Mouse (Mus musculus): ENCODE data around the gene Gm42688. TPM values are rescaled to one million over a fixed set of nuclear protein-coding genes. Genes with fewer than 3 reads are reported as not detected.

The Gm42688 gene
- total RNA-seq, 2 experiments from 2014 or later = 1.4 to 2.3 TPM

DNA sequence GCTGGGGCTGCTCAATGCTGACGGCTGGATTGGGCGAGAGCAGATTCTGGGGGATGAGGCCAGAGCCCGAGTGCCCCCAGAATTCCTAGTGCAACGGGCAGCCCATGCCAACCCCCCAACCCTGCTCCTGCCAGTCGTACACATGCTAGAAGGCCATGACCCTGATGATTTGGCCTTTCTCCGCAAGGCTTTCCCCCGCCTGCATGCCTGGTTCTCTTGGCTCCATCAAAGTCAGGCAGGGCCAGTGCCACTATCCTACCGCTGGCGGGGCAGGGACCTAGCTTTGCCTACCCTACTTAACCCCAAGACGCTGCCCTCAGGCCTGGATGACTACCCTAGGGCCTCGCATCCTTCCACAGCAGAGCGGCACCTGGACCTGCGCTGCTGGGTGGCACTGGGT lies 16.2 kb downstream of the Gm42688 start:
- no peak for DNase-seq

DNA sequence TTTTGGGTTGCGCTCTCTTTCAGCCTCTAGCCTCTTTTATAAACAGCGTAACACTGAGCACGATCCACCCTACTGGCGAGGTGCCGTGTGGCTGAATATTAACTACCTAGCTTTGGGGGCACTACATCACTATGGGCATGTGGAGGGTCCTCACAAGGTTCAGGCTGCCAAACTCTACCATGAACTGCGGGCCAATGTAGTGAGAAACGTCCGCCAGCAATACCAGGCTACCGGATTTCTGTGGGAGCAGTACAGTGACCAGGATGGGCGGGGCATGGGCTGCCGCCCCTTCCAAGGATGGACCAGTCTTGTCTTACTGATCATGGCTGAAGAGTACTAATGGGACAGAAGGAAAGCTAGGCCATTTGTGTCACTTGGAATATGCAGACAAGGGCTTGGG lies 17.0 kb downstream of the Gm42688 start:
- no peak for DNase-seq

DNA sequence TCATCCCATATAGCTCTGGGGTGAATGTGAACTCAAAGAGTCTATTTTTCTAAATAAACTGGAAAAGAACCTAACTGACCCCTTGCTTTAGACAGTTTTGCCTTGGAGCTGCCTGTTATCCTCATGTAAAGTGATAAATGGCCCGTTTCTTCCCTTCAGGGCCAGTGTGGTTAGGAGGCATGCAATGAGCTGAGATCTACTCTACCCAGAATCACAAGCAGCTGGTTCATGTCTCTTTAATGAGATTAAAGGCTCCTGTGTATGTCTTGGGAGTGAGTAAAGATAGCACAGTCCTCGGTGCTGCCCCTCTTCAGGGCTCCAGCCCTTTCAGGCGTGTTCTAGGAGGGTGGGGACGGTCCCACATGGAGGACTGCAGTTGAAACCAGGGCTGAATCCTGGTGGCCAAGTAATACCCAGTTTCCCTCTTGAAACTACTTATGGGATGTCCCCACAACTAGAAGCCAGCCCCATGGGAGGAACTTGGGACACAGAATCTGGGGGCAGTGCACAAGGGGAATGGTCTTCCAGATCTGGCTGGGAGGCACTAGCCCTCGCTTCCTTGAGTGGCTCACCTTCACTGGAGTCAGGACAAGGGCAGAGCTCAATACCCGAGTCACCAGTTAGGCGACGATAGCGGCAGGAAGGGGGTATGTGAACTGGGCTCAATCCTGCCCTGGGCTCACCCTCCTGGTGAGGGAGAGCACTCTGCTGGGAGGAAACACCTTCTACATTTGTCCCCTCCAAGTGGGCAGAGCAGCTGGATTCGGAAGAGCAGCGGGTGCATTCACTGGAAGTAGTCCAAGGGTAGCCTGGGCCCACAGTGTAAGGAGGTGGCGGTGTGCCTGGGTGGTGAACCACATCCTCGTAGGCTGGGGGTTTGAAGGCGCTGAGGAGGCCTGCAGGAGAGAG lies 17.7 kb downstream of the Gm42688 start:
- no peak for DNase-seq

DNA sequence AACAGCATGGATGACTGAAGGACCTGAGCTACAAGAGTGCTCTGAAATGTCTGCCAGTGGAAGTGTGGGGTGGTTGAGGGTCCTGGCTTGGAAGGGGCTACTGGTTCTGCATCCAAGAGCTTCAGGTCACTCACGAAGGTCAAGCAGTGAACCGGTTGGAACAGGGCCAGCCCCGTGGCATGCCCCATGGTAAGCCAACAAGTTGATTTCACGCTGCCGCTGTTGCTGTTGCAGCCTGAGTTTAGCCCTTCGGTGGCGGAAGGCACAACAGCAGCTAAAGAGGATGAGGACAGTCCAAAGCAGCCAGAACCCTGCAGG lies 18.3 kb downstream of the Gm42688 start:
- no peak for DNase-seq

DNA sequence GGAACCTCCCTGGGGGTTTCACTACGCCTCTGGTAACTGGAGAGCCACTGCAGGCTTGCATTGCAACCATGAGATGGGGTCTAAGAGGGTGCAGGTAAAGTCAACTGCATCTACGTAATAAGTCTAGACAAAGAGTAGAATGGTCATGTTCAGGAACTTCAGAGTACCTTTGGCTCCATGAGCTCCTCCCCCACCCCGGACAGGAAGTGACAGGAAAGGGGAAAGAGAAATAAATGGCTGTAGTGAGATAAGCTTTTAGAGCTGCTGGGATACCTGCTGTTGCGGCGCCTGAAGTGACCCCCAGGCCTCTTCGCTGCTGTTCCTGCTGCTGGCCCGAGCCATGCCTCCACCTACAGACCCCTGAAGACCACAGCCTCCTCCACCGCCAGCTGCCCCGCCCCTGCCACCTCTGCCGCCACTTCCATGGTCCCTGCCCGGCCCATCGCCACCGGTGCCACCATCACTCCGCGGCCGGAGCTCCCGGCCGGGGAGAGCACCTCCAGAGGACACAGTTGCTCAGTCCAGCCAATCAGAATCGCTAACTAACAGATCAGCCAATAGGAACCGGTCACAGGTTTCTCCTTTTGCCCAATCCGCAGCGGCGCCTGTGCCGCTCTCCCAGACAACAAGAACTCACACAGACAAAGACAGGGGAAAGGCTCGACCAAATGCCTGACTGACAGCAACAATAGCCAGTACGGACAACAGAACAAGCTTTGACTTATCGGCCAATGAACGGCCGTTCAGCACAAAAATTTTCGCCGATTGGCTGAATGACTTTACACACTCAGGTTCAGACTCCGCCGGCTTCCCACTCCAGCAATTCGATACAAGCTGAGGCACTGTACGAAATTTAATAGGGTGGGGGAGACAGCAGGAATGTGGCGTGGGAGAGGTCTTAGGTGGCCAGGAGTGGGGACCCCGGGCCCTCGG lies 19.8 kb downstream of the Gm42688 start, which contains the start of gene Wbp1:
Wbp1 (minus strand) TSS at position 630 of the 933 bp plus-strand sequence.
- DNase-seq = peak; percentile 77

DNA sequence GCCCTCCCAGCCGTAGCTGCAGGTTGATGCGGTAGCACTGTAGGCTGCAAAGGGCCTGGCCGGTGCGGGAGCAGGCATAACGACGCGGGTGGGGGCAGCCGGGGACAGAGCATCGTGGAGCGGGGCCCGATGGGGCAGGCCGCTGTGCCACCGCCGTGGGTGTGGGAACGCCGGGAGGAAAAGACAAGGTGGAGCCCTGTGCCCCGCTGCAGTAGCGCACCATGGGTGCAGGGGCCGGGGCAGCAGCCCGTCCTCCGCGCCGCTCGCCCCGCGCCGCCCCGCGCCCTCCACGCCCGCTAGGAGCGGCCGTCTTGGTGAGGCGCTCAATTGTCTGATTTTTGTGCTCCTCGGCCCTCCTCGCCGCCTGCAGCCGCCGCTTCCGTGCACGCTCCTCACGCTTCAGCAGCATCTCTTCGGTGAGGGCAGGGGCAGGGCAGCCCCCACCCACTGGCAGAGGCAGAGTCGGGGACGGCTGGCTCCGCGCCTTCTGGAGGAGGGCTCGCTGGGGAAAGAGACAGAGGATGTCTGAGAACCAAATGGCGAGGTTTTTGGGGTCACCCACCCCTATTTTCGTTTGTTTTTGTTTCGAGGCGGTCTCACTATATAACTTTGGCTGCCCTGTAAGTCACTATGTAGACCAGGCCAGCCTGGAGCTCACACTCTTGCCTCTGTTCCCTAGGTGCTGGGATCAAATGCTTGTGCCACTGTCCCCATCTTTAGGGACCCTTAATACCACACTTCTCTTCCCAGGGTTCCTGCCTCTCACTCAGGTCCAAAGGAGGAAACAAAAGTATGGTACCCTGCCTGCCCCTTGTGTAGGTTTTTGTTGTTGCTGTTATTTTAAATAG lies 20.7 kb downstream of the Gm42688 start:
- DNase-seq = peak; percentile 64

DNA sequence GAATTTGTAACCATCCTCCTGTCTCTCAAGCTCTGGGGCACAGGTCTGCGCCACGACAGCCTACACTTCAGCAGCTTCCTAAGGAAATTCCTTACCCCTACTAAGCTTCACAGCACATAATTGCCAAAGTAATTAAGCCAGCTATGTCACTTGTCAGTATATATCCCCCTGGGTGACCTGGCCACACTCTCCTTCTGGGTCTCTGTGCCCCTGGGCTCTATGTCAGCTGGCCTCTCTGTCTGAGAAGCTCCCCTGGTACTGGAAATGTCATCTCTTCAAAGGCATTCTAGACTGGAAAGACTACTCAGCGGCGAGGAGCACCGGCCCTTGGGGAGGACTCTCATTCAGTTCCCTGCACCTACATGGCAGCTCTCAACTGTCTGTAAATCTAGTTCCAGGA lies 21.5 kb downstream of the Gm42688 start:
- no peak for DNase-seq

DNA sequence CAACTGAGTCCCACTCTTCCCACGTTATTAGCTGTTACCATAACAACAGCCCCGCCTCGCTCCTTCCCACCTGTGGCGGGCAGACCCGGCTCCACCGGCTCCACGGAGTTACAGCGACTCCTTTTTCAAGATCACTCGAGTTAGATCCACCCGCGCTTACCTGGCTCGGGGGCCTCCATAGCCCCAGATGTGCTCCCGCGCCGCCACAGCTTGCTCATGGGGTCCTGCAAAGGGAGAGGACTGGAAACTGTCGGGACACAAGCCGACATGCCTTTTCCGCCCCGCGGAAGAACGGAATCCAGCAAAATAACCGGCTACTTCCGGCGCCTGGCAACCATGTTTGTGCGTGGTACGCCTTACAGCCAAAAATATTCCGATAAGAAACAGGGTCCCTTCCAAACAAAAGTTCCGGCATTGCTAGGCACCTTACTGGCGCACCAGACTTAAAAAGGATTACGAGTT lies 23.5 kb downstream of the Gm42688 start:
- DNase-seq = peak; percentile 86

DNA sequence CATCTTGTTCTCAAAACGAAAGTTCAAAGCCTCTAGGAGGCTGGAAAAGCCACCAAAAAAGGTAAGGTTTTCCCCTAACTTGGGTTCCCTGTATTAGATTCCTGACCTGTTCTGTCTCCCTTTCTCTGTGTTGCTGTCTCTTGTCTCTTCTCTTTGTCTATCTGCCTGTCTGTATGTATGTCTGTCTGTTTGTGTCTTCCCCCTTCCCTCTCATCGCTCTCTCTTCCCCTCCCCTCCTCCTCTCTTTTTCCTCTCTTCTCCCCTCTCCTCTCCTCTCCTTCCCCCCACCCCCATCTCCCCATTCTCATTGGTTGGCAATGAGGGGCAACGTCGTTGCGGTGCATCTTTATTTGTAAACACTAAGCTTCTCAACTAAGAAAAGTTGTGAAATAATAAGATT lies 23.9 kb downstream of the Gm42688 start, which contains the start of gene Ino80b:
Ino80b (minus strand) TSS at position 101 of the 400 bp plus-strand sequence.
- DNase-seq = no peak

DNA sequence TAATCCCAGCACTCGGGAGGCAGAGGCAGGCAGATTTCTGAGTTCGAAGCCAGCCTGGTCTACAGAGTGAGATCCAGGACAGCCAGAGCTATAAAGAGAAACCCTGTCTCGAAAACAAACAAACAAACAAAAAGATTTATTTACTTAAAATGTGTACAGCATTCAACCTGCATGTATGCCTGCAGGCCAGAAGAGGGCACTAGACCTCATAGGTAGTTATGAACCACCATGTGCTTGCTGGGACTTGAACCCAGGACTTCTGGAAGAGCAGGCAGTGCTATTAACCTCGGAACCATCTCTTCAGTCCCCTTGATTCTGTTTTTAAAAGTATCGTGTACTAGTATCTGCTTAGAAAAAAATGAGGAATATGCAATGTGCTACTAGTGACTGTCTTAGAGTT lies 26.0 kb downstream of the Gm42688 start:
- no peak for DNase-seq

DNA sequence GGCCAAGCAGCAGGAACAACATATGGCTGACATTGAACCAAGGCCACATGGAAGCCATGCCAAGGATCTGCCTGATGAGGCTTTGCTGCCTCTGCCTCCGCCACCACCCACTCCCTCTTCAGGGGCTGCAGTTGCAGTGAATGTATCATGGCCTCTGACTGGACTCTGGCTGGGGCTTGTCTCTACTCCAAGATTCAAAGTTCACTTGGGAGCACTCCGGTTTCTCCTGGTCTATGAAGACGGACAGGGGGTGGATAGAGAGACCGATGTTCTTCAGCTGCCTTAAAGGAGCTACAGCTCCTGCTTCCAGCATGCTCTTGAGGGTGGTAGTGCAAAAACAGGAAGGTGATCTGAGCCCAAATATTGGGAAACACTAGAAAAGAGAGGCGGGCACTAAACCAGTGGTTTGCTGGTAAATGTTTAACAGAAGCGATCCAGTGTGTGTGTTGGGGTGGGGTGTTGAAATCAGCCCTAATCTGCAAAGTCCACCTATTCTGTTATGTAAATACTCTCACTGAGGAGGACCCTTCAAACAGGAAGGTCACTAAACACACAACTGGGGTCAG lies 30.1 kb downstream of the Gm42688 start:
- DNase-seq = peak; percentile 2

DNA sequence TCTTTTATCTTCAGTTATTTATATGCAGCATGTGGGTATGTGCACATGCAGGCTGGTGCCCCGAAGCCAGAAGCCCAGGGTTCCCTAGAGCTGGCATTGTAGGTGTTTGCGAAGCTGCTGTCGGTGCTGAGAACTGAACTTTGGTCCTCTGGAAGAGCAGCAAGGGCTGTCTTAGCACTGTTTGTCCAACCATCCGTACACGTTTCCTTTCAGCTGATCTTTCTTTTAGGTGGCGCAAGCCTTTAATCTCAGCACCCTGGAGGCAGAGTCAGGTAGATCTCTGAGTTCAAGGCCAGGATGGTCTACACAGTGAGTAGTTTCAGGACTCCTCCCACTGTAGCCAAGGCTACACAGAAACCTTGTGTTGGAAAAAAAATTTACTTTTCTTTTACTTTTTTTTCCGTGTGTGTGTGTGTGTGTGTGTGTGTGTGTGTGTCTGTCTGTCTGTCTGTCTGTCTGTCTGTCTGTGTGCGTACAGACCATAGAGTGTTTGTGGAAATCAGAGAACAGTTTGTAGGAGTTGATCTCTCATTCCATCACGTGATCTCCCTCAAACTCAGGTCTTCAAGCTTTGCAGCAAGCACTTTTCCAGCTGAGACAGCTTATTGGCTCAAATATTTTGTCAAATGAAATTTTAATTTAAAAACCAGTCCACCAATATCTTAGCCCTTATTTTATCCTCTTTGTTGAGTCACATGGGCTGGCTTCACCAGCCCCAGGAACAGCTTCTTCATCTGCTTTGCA lies 30.9 kb downstream of the Gm42688 start:
- no peak for DNase-seq

DNA sequence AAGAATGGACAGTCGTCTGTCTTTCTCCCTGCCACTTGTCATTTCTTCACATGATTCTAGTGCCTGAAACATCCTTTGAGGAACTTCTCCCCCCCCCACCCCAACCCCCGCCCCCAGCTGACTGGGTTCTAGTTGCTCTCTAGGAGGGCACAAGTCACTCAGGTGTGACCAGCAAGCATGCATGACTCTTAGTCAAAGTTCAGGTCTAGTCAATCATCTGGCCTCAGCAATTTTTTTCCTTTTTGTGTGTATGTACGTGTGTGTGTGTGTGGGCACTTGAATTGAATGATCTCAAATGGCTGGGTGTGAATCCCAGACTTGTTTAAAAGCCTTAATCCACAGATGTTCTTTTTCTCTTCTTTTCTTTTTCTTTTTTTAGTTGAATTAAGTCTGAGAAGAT lies 32.8 kb downstream of the Gm42688 start:
- no peak for DNase-seq

DNA sequence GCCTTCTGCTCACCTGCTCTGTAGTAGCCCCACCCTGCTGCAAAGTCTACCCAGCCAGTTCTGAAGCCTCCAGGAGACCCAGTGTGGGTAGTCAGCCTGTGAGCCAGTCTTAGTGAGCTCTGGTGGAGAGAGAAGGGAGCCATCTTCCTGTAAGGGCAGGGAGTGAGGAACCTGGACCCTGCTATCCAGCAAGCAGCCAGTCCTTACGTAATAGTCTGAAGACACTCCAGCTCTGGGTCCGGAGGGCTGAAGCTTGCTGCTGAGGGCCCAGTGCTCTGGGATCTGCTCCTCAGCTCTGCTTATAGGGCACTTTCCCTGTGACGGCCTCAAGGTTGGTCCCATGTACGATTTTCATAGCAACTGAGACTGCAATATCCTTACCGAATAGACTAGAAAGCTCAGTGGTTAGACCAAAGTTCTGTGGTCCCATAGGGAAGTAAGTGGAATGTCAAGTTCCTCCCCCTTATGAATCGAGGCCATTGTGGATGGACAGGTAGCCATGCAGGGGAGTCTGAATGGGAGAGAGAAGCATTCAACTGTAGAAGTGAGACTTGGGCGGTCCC lies 33.6 kb downstream of the Gm42688 start, which contains the start of gene Rtkn:
Rtkn (plus strand) TSS at position 513 of the 563 bp plus-strand sequence.
- no peak for DNase-seq

DNA sequence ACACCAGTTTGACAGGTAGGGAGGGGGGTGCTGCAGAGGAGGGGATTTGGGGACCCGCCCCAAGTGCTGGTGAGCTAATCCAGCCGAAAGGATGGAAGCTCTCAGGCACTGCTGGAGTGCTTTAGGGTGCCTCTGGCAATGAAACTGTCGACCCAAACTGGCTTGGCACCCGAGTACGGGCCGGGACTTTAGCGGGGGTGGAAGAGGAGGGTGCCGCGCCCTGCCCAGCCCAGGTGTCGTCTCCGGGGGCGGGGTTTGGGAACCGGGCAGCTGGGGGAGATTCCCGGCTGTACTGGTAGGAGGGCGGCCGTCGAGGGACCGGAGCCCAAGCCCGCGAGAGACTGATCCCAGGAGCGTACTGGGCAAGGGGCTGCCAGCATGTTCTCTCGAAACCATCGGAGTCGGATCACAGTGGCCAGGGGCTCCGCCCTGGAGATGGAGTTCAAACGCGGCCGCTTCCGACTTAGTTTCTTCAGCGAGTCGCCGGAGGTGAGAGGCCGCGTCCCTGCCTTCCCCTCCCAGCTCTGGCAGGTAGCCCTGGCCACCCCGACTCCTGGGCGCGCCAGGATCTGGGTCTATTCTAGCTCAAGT lies 34.2 kb downstream of the Gm42688 start:
- peak; percentile 66 for DNase-seq

DNA sequence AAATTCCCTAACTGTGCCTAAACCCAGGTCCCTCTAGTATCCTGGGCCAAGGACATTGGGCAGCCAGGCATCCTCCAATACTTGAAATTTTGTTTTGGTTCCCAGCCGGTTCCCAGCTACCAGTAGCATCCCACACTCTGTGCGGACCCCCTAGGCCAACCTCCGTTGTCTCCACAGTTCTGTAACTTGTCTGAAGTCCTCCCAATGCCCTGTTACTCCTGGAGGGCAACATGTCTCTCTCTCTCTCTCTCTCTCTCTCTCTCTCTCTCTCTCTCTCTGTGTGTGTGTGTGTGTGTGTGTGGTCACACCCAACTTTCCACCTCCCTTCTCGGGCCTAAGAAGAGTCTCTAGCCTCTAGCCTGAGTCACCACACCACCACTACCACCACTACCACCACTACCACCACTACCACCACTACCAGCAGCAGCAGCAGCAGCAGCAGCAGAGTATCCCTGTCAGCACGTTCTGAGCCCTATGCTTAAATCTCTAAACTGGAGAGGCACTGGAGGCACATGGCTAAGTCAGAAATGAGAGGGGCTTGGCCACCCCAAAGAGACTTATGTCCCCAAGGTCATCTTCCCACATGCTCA lies 35.0 kb downstream of the Gm42688 start:
- DNase-seq = no peak

DNA sequence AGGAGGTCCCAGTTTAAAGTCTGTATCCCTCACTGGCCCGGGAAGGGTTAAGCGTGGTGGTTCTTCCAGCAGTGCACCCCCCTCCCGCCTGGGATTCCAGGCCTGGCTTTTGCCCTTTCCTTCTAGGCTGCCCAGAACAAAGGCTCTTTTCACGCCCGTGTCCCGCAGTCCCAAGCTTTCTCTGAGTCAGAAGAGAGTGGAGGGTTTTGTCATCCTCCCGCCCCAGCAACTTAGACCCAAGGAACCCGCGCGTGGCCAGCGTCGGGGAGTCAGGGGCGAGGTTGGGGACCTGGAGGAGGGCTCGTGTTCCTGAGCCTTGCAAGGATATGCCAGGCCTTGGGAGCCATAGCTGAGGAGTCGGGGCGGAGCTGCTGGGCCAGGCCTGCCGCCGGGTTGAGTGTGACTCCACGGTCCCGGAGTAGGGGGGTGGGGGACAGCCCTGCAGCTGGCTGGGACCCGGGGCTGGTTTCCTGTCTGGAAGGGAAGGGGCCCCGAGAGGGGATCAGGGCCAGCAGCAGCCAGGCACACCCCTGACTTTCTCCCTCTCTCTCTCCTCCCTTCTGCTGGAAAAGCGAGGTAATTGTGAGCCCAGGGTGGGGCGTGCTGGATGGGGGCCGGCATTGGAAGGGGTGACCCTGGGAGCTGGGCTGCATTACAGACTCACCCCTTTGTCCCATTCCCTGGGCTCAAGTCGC lies 35.6 kb downstream of the Gm42688 start:
- DNase-seq = peak; percentile 80

DNA sequence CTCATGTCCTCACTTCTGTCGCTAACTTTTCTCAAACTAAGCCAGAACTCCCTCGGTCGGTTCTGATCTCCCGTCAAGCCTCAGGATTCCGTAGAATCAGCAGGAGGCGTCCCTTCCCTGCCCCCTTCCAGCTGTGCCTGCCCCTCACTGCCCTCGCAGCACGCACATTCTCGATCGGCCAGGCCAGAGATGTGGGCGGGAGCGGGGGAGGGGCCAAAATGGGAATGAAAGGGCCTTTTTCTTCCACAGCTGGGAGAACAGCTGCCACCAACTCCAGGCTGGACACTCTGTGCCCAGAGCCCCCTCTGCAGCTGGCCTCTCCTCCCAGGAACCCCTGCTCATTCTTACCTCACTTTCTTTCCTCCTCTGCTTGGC lies 36.1 kb downstream of the Gm42688 start:
- DNase-seq = peak; percentile 93

DNA sequence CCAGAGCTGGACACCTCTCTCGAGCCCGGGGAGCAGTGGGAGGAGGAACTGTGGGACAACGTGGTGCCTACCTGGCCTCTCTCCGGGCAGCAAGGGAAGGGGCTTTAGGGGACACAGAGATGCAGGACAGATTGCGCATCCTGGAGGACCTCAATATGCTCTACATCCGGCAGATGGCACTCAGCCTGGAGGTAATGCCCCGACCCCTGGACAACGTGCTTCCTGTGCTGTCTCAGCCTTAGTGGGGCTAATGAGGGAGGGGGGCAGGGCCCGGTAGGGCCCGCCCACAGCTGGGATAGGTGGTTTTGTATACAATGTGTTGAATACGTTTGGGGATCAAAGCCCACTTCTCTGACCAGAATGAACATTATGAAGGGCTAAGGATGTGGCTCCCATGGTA lies 36.6 kb downstream of the Gm42688 start:
- DNase-seq = peak; percentile 47

All from gastrocnemius, postnatal 10 days (tissue).